Comparison of ENCODE assay signal across 9 mouse cellular contexts in genomic region chr10:18910898-18911297, GRCm38 (mm10).
DNase-seq lines count a peak whose midpoint lies in the region; ATAC-seq lines count a peak whose summit lies in the region.
"Had no signal": no experiment of that assay in that cellular context is flagged by ENCODE, and none has a peak within 500 bp of the region (broad histone marks: within the 10 kb centered on the region; RNA-seq: fewer than 3 reads in every experiment).

No protein-coding gene starts in this region.

- no peak overlapping the region for H3K4me3 ChIP-seq in hindbrain, embryonic 14.5 days (replicated peaks; ENCODE audit: low read length)
- H3K4me3 ChIP-seq in hindbrain, embryonic 16.5 days (ENCODE audit: low read length): no peak overlapping the region
- no peak overlapping the region for H3K4me3 ChIP-seq in liver, embryonic 11.5 days (ENCODE audit: low read depth, low read length)
- H3K4me3 ChIP-seq: erythroblast, embryonic 14.5 days had no signal

- H3K9ac ChIP-seq in hindbrain, embryonic 14.5 days: no peak overlapping the region
- no peak overlapping the region for H3K9ac ChIP-seq in hindbrain, embryonic 16.5 days (ENCODE audit: low read depth, low read length)
- H3K9ac ChIP-seq in liver, embryonic 11.5 days (ENCODE audit: low read depth, low read length): no peak overlapping the region

- no peaks in the 10 kb centered on the region for H3K9me3 ChIP-seq in hindbrain, embryonic 14.5 days (ENCODE audit: control insufficient read depth, low read length)
- no peaks in the 10 kb centered on the region for H3K9me3 ChIP-seq in hindbrain, embryonic 16.5 days (ENCODE audit: control insufficient read depth, low read length)
- H3K9me3 ChIP-seq in liver, embryonic 11.5 days (ENCODE audit: control insufficient read depth, low read length): no peaks in the 10 kb centered on the region

- no peak overlapping the region for H3K27ac ChIP-seq in hindbrain, embryonic 14.5 days
- no peak overlapping the region for H3K27ac ChIP-seq in hindbrain, embryonic 16.5 days (ENCODE audit: low read depth, low read length)
- H3K27ac ChIP-seq in liver, embryonic 11.5 days (ENCODE audit: low read depth, low read length): no peak overlapping the region

- 0 out of 2 replicates have a peak, but pooled peaks have one; percentile 37 for ATAC-seq in hindbrain, embryonic 14.5 days (ENCODE audit: low FRiP score)
- ATAC-seq in hindbrain, embryonic 16.5 days: no peak
- peak; percentile 43; the same call in 1 of the 2 replicates for ATAC-seq in liver, embryonic 11.5 days (replicated peaks; ENCODE audit: low FRiP score)

- H3K4me2 ChIP-seq in hindbrain, embryonic 14.5 days (replicated peaks): no peak overlapping the region
- H3K4me2 ChIP-seq in hindbrain, embryonic 16.5 days (ENCODE audit: low read length): no peak overlapping the region
- H3K4me2 ChIP-seq in liver, embryonic 11.5 days: no peak overlapping the region

- H3K27me3 ChIP-seq in hindbrain, embryonic 14.5 days (ENCODE audit: control insufficient read depth, insufficient read depth, low read length): no peaks in the 10 kb centered on the region
- H3K27me3 ChIP-seq in hindbrain, embryonic 16.5 days (replicated peaks; ENCODE audit: control insufficient read depth, insufficient read depth, low read length): no peaks in the 10 kb centered on the region
- no peaks in the 10 kb centered on the region for H3K27me3 ChIP-seq in liver, embryonic 11.5 days (replicated peaks; ENCODE audit: control insufficient read depth, insufficient read depth, low read length)
- no peaks in the 10 kb centered on the region for H3K27me3 ChIP-seq in splenic B cell, adult 2 months (ENCODE audit: control insufficient read depth, insufficient read depth, low read length, poor library complexity, severe bottlenecking)

- 9% methylated on average over 2 of the region's 2 CpGs for WGBS in hindbrain, embryonic 14.5 days
- 9% methylated on average over 2 of the region's 2 CpGs for WGBS in hindbrain, embryonic 16.5 days
- WGBS in liver, embryonic 11.5 days: 9% methylated on average over 2 of the region's 2 CpGs

- H3K4me1 ChIP-seq in hindbrain, embryonic 14.5 days (replicated peaks; ENCODE audit: control insufficient read depth, insufficient read depth, low read length): no peaks in the 10 kb centered on the region
- H3K4me1 ChIP-seq in hindbrain, embryonic 16.5 days (ENCODE audit: control insufficient read depth, insufficient read depth, low read depth, low read length): no peaks in the 10 kb centered on the region
- H3K4me1 ChIP-seq in liver, embryonic 11.5 days (replicated peaks; ENCODE audit: control insufficient read depth, insufficient read depth, low read length): no peaks in the 10 kb centered on the region

- peak; percentile 37 for DNase-seq in hindbrain, embryonic 14.5 days (ENCODE audit: low spot score)
- peak; percentile 11 to 28 for DNase-seq in CD8-positive naive resting alpha-beta T cell, adult 2 months (ENCODE audit: low read depth in 2 of 2, low spot score in 2 of 2)
- peak; percentile 31 for DNase-seq in adrenal gland, postnatal 14 days
- peak; percentile 40 for DNase-seq in forelimb bud, embryonic 11.5 days (ENCODE audit: low read depth, low spot score)
- no peak for DNase-seq in liver, embryonic 11.5 days (ENCODE audit: low spot score)
- DNase-seq in splenic B cell, adult 2 months (ENCODE audit: low read depth, low spot score): peak; percentile 56
- DNase-seq in cerebellum, adult 9-11 months: no peak

- H3K36me3 ChIP-seq in hindbrain, embryonic 14.5 days (replicated peaks; ENCODE audit: control insufficient read depth, insufficient read depth): no peaks in the 10 kb centered on the region
- H3K36me3 ChIP-seq in hindbrain, embryonic 16.5 days (ENCODE audit: control insufficient read depth, insufficient read depth, low read length): no peaks in the 10 kb centered on the region
- H3K36me3 ChIP-seq in liver, embryonic 11.5 days (ENCODE audit: control insufficient read depth, insufficient read depth, low read length): no peaks in the 10 kb centered on the region
- H3K36me3 ChIP-seq in splenic B cell, adult 2 months (ENCODE audit: control insufficient read depth, insufficient read depth, low read length, poor library complexity, severe bottlenecking): no peaks in the 10 kb centered on the region; the same call in 1 of the 2 replicates

Comparison
In these comparisons a context has a peak if more than half of its experiments do, and no peak if none do; other contexts are left out.
1. DNase-seq: peak in hindbrain, embryonic 14.5 days (single experiment), CD8-positive naive resting alpha-beta T cell, adult 2 months (2 of 2), adrenal gland, postnatal 14 days (single experiment), forelimb bud, embryonic 11.5 days (single experiment) and splenic B cell, adult 2 months (single experiment); none in liver, embryonic 11.5 days (single experiment) and cerebellum, adult 9-11 months (single experiment).